Mouse (Mus musculus) olfactory bulb, adult 2 months (tissue): ENCODE data around the gene Kremen1.

ENCODE experiments used
- CTCF ChIP-seq: fragments of 200-500 bp; IDR thresholded peaks from 2 replicates; pipeline ENCODE4 v1.5.1; 2012; ENCODE audit warnings: low read depth, mild to moderate bottlenecking, low read length, moderate library complexity; ENCODE audit not compliant: insufficient read depth
- POLR2A ChIP-seq: fragments of 200-500 bp; IDR thresholded peaks from 2 replicates; pipeline ENCODE4 v1.6.1; 2012; ENCODE audit warnings: mild to moderate bottlenecking, low read depth, low read length, moderate library complexity; ENCODE audit not compliant: insufficient read depth

GRCm38 (mm10) chr11:5192840-5193575 lies 68.3 kb downstream of the Kremen1 start:
- TF ChIP-seq CTCF (no peak), POLR2A (no peak)
